Mouse (Mus musculus): ENCODE data around the gene Akip1.

Gene Akip1

DNA sequence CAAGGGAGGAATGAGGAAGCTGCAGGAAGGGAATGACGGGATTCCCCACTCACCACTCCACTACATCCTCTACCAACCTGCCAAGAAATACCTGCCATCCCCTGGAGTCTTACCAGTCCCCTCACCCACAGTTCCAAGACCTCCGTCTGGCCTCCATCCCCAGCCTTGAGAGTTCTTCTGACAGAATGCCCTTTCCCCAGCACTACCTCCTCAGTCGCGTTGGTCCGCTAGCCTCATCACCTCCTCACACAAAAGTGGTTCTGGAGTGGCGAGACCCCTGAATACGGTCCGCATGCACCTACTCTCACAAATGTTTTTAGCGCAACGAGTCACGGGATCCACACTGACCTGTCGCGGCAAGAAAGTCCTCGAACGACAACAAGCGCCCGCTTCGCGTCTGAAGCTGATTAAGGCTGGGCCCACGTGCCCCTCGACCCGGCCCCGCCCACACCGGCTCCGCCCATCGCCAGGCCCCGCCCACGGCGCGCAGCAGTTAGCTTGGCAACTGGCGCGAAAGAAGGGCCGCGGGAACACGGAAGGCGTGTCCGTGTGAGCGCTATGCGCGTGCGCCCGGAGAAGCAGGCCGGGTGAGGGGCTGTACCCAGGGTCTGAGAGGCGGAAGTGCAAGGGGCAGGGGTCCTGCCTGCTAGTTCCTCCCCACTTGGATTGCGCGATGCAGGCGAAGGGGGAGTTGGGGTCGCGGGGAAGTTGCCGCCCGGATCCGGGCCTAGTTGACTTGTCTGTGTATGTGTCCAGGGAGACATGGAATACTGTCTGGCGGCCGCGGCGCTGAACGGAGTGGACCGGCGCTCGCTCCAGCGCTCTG, at the start of gene Akip1, which contains the start of gene St5:
Akip1 (plus strand) TSS at position 501 of the 826 bp plus-strand sequence.
St5 (minus strand) TSS at position 416 of the 826 bp plus-strand sequence.
- peak; percentile 85 for DNase-seq (ENCODE audit: extremely low spot score, low read depth, low spot score)

DNA sequence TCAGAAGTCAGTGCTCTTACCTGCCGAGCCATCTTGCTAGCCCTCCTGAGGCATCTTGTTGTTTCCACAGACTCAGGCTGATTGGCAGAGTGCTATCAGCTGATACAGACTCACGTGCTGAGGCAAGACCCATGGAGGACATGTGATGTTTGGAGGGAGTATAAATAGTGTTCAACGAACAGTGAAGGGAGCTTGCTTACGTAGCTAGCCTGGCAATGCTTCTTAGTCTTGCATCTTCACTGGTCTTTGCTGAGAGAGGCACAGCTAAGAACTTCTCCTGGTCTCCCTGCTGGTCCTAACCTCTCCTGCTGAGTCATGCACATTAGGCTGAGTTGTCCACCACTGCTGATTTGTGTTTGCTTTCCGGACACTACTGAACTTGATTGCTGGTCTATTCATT, 48.6 kb upstream of the Akip1 start:
- no peak for DNase-seq (ENCODE audit: extremely low spot score, low read depth, low spot score)

DNA sequence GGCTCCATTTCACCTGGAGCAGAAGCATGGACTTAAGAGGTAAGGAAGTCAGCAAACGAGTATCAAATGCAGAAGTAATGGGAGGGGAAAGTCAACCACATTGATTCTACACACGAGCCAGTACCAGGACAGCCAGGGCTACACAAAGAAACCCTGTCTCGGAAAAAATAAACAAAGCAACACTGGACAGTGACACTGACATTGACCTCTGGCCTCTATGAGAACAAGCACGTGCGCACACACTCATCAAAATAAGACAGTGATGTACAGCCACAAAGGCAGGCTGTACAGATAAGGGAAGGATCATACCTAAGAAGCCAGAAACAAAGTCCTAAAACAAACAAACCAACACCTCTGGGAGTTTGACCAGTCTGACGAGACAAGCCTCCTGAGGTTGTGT, 45.6 kb upstream of the Akip1 start:
- no peak for DNase-seq (ENCODE audit: extremely low spot score, low read depth, low spot score)

DNA sequence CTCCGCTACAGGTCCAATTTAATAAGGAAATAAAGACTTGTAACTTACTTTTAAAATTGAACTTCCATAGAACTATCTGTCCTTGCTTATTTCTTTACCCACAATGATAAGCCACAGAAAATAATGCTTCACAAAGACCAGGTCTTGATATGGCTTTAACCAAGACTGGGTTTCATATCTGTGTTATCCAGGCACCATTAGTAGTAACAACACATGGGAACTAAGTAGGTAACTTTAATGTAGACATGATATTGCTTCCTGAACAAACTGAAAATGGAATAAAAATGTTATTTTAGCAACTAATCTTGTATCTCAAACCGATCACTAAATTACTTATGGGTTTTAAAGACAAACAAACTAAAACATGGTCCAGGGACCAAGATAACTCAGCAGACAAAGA, 44.2 kb upstream of the Akip1 start:
- no peak for DNase-seq (ENCODE audit: extremely low spot score, low read depth, low spot score)

DNA sequence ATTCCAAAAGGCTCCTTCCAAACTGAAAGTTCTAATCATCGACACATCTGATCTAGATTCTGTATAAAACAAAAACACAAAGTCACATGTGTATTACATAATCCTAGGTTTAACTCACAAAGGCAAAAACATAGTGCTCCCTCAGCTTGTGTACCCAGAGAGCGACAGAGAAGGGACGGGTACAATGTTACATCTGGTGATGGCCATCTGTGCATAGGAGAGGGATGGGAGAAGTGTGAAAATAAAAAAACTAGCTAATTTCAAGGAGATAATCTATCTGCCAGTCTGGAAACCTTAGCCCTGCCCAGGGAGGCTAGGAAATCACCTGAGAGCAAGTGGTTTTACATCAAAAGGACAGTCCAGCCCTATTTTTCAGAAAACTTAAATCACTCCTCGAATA, 40.9 kb upstream of the Akip1 start:
- DNase-seq (ENCODE audit: extremely low spot score, low read depth, low spot score), result no peak

DNA sequence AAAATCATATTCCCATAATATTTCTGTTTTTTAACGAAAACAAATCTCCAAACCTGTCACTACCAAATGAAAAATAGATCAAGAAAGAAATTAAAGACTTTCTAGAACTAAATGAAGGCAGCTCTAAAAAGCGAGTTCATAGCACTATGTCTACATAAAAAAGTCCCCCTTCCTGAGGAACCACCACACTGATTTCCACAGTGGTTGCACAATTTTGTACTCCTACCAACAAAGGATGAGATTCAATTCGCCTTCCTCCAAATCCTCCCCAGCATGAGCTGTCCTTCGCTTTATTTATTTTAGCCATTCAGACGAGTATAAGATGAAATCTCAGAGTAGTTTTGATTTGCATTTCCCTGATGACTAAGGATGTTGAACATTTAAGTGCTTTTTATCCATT, 36.8 kb upstream of the Akip1 start:
- no peak for DNase-seq (ENCODE audit: extremely low spot score, low read depth, low spot score)

DNA sequence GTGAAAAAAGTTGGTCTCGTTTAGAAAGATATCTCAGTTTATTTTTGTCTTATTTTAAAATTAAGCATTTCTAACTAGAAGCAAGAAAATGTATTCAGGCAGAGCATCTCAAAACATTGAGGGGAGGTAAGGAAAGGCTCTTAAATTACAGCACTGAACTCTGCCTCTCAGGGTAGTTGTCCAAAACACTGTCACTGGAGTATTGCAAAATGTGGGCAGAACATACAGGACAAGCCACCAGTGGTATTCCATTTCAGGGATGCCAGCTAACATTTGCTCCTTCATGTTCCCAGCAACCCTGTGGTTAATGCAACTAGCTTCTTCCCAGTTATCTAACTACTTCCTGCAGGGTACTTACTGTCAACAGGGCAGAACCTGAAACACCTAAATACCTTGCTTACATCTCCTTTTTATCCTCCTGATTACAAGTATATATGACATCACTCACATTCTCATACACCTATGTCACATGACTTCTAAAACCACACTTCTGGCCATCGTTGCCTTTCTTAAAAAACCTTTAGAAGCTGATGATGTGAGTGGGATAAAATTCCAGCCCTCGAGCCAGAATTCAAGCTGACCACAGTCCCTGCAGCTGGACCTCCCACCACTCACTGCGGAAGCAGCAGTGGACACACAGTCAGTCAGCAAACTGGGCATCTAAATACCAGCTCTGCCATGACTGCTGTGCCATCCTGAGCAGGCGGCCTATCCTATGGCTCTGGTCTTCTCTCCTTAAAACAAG, 33.9 kb upstream of the Akip1 start:
- no peak for DNase-seq (ENCODE audit: extremely low spot score, low read depth, low spot score)

DNA sequence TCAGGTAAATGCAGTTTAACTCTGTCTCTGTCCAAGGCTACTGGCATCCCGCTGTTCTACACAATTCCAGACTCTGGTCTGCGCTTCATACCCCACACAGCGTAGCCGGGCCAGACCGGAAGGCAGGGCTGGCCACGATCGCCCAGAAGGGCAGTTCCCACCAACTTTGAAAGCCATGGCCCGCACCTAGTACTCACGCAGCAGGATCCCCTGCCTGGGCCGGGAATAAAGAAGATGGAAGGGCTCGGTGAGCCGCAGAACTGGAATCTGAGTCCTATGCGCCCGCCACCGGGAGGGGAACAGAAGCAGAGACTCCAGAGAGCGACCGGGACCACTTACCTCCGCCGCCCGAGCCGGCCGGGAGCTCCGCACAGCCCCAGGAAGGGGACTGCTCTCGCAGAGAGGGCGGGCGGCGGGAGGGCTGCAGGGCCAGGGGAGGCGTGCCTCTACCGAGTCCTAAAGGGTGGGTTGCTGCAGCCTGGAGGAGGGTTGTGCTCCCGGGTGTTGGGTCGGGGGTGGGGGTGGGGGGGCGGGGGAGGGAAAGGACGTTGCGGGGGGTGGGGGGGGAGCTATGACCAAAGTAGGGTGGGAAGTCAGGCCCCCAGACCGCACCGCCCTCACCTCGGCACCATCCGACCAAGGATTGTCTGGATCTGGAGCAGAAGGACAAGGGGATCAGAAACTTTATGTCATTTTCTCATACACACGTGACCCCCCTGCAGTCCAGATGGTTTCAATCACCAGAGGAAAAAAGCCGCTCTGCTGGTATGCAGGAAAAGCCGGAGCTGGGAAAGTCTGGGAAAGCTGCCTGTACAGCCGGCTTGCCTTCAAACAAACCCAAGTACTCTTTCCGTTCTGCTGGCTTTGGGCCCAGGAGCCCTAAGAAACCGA, 31.7 kb upstream of the Akip1 start:
- peak; percentile 91 for DNase-seq (ENCODE audit: extremely low spot score, low read depth, low spot score)

DNA sequence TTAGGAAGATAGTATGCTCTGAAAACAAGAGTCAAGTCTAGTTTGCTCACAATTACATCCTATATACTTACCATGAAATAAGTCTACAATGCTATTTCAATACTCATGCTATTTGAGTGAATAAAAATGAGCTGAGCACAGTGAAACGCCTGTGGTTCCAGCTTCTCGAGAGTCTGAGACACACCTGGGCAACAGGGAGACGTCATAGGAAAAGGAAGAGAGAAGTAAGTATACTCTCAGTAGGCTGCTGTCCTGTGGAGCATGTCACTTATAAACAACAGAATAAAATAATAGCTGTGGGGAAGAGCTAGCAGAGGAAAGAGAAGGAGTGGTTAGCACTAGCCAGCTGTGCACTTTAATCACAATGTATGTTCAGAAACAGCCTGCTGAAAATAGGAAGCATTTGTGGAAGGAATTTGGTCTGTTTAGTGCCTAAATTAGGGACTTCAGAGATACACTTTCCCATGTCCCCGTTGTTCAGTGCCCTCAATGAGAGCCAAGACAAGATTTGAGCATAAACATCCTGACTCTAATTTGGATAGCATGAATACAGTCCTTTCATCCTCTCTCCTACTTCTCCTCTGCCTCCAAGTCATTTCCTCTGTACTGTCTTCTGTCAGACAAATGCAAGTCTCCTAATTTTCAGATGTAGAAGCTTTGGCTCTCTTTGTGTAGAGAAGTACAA, 28.4 kb upstream of the Akip1 start:
- no peak for DNase-seq (ENCODE audit: extremely low spot score, low read depth, low spot score)

DNA sequence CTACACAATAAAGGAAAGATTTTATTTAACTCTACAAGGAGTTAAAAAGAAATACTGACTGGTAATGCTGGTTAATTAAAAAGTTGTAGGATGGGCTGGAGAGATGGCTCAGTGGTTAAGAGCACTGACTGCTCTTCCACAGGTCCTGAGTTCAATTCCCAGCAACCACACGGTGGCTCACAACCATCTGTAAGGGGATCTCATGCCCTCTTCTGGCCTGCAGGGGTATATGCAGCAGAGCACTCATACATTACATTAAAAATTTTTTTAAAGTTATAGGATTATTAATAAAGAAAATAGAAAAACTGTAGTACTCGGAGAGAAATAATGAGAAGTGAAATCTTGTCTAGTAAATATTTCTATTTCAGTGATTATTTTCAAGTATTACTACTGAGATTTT, 23.2 kb upstream of the Akip1 start:
- no peak for DNase-seq (ENCODE audit: extremely low spot score, low read depth, low spot score)

DNA sequence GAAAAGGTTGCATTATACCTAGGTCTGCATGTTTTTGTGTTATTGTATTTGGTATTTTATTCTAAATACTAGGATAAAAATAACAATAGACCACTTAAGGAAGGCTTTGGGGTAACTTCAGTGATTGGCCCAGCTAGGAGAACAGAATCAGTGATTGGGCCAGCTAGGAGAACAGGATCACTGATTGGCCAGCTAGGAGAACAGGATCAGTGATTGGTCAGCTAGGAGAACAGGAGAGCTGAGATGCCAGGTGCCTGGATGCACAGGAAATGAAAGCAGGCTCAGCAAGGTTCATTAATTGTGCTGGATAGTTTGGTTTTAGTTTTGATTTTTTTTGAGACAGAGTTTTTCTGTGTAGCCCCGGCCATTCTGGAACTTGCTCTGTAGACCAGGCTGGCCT, 22.6 kb upstream of the Akip1 start:
- DNase-seq (ENCODE audit: extremely low spot score, low read depth, low spot score), result no peak

DNA sequence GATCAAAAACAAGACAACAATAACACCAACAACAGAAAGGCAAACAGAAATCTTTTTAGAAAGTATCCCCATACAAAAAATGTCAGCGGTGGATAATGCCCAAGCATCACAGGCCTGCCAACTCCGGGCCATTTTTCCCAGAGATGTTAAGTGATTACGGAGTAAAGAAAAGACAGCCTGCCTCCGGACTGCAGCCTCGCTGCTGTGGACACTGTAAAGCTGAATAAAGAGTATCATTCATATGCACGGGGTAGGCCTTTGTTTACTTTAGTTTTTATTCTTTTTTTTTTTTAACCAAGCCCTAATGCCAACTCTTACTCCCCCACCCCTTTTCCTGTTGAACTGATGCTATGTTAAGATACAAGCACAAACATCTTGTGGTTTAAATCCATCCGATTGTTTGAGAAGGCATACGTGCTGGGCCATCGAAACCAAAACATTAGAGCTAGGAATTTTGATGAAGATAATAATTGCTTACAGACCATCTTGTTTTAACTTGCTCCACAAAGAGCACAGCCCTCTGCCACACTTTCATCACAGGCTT, 16.8 kb upstream of the Akip1 start:
- DNase-seq (ENCODE audit: extremely low spot score, low read depth, low spot score), result no peak

DNA sequence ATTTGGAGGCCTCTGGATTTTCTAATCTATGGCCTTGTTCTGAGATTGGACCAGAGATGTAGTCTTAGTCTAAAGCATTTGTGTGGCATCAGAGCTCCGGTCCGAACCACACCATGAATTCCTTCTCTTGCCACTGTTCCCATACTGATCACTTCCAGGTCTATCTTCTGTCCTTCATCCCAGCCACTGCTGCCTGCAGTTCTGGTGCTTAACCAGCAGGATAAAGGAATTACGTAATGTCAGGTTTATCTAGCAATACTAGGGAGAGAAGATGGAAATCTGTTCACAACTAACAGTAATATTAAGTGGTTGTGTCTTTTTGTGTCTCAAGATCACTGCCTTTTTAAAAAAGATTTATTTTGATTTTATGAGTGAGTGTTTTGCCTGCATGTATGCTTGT, 13.4 kb upstream of the Akip1 start:
- DNase-seq (ENCODE audit: extremely low spot score, low read depth, low spot score), result no peak

DNA sequence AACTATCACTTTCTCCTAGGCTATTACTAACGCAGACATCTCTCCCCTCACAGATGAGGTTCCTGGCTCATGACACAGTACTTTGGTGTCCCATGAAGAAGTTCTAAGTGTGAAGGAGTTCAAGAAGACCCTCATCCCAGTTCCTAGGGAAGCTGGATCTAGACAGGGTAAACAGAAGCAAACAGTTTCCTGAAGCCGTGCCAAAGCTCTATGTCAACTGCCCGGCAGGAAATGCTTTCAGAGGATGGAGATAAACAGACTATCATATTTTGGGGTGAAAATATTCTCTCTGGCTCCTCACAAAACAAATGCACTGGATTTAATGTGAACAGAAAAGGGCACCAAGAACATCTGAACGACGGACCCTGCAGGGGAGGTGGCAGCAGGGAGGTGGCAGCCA, 12.5 kb upstream of the Akip1 start:
- no peak for DNase-seq (ENCODE audit: extremely low spot score, low read depth, low spot score)

DNA sequence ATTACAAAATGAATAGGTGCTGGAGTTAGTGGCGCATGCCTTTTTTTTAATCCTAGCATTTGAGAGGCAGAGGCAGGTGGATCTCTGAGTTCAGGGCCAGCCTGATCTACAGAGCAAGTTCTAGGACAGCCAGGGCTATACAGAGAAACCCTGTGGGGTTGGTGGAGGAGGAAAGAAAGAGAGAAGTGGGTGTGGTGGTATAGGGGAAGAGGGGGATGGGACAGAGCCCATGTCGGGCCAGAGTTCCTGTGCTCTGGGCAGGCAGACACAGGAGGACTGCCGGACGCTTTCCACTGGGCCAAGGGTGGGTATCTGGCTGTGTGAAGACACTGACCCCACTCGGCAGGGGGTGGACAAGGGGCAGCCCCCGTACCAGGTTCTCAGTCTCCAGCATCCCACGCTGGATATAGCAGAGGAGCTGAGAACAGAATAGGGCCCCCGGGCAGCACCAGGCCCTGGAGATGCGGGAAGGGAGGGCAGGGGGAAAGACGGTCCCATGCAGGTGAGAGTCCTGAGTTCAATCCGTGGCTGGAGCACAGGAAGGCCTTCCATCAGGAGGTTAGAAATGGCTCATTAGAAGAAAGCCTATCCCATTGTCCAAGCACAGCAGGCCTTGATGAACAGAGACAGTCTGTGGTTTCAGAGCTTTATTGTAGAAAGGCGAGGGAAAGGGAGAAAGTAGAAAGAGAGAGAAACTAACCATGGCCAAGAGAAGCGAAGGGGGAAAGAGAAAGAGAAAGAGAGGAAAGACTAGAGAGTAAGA, 8.7 kb upstream of the Akip1 start:
- no peak for DNase-seq (ENCODE audit: extremely low spot score, low read depth, low spot score)

DNA sequence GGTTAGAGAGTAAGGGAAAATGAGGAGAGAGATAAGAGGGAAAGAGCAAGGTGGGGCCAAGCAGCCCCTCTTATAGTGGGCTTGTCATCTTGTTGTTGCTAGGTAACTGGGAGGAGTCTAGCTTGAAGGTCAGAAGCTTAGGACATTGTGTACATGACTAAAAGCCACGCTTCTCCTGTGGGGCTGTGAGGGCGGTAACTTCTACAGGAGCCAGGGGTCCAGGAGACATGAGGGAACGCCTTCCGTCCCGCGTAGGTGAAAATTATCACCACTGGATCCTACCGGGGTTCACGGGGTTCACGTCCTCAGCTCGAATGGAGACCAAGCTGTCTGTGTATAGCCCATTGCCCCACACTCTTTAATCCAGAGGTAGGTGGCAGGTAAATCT, 8.2 kb upstream of the Akip1 start:
- DNase-seq (ENCODE audit: extremely low spot score, low read depth, low spot score), result no peak

DNA sequence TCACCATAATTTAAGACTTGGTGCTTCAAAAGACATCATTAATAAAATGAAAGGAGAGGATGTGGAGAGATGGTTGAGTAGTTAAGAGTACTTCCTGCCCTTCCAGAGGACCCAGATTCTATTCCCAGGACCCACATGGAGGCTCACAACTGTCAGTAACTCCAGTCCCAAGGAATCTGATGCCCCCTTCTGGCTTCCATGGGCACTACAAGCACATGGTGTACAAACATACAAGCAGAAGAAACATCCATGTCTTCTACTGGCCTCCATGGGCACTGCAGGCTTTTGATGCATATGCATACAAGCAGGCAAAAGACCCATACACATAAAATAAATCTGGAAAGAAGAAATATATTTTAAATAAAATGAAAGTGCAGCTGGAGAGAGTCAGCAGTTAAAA, 3.3 kb upstream of the Akip1 start:
- DNase-seq (ENCODE audit: extremely low spot score, low read depth, low spot score), result no peak

DNA sequence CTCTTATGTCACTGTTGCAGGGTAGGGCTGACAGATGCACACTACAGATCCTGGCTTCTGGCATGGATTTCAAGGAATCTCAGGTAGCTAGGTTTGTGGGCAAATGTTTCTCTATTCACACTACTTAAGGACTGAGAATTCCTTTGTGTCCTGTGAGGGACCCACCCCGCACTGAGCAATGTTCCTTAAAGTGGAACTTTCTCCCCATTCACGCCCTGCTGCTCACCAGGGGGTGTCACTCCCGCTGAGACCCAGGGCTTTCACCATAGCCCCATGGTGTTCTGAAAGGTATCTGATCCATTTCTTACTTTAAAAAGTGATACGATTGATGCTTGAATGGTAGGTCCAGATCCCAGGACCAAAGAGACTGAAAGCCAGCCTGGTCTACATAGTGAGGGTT, 769 bp upstream of the Akip1 start:
- no peak for DNase-seq (ENCODE audit: extremely low spot score, low read depth, low spot score)

DNA sequence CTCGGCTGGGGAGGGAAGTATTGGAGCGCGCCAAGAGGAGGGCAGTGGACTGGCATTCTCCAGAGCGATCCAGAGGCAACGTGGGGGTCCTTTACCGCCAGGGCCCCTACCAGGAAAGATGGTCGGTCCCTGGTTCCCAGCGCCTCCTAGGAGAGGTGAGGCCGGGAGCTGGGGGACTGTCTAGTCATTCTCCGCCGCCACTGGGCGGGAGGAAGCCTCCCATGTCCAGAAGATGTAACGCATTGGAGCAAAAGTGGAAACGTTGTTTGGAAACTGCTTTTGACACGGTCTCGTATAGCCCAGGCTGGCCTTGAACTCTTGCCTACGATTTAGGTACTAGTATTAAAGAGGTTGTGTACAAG, 507 bp downstream of the Akip1 start:
- DNase-seq (ENCODE audit: extremely low spot score, low read depth, low spot score), result no peak

DNA sequence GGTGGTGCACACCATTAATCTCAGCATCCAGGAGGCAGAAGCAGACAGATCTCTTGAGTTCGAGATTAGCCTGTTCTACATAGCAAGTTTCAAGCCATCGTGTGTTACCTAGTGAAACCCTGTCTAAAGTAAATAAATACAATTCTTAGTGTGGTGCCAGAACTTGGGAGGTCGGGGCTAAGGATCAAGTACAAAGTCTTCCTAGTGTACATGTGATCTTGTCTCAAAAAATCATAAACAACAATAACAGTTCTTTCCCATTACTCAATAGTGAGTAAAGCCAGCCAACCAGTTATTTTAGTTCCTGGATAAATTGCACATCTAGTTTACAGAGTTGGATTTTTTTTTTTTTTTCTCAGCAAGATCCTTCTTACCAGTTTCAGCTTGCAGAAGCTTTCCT, 971 bp downstream of the Akip1 start:
- no peak for DNase-seq (ENCODE audit: extremely low spot score, low read depth, low spot score)
